Mouse (Mus musculus) frontal cortex, postnatal 25 days (tissue): ENCODE measurements at regions not wholly inside any gene's neighbourhood (a gene's known extent, or its start where the extent isn't known, plus 50 kb on each side); places are given as distances from the start of the nearest gene placed in this dataset.

Experiments
- DNase-seq, 2 experiments: peaks; one replicate each; pipeline ENCODE4 v3.0.0; 2022; ENCODE audit warnings: low spot score in 2 of 2

DNA sequence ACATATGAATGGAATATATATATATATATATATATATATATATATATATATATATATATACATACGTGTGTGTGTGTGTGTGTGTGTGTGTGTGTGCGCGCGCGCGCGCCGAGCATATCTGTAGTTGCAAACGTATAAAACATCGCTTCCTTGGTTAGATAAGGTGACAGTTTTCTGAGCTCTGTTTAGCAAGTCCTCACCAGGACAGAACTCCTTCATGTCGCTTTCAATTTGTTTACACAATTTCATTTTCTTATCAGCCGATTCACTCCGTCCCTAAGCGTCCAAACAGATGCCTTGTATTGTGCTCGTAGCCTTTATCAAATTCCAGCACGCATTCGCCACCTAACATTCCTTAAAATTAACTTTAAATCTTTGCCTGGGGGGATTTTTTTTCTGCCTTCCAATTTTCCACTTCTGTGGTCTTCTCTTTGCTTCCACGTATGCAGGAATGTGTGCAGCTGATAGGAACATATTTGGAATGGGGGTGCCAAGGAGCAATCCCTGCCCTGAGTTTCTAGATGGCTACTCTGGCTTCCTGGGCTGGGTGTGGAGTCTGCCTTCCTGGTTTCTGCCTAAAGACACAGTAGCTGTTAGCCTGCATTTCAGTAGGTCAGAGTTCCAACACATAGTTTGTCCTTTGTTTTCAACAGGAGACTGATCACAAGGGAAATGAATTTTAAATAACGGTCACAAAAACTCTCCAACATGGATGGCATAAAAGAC lies 575.7 kb downstream of the Robo2 start:
- no peak for DNase-seq

GRCm38 (mm10) chr16:73821387-73822338 lies 590.0 kb downstream of the Robo2 start:
- no peak for DNase-seq

- DNase-seq = no peak
These were observed 607.1 kb downstream of the Robo2 start for GRCm38 (mm10) chr16:73804572-73804971.

DNA sequence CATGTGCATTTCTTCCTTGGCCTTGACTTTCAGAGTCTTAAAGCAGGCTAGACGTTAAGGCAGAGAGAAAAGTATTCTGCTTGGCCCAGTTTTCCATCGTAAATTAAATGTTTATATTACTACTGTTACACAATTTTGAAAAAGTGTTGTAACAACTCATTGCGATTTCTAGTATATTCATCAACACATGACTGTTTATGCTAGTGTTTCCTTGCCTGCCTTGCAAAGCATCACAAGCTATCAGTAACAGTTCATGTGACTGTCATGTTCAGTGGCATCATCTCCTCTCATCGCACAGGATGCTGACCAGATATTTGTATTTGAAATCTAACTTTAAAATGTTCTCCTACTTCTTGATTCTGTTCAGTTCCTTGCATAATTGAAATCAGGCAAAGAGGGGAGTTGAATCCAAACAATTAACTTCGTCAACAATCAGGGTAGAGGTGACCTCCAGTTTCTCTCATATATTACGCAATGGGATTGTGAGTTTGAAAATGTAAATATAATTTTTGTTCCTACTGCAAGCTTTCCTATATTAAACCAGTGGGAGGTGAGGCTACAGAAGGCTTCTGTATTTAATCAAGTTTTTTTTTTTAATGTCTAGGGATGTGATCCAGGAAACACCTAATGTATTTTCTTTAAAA lies 615.0 kb downstream of the Robo2 start:
- DNase-seq = no peak

- no peak for DNase-seq
These were observed 626.6 kb downstream of the Robo2 start for GRCm38 (mm10) chr16:73785074-73785438.

DNA sequence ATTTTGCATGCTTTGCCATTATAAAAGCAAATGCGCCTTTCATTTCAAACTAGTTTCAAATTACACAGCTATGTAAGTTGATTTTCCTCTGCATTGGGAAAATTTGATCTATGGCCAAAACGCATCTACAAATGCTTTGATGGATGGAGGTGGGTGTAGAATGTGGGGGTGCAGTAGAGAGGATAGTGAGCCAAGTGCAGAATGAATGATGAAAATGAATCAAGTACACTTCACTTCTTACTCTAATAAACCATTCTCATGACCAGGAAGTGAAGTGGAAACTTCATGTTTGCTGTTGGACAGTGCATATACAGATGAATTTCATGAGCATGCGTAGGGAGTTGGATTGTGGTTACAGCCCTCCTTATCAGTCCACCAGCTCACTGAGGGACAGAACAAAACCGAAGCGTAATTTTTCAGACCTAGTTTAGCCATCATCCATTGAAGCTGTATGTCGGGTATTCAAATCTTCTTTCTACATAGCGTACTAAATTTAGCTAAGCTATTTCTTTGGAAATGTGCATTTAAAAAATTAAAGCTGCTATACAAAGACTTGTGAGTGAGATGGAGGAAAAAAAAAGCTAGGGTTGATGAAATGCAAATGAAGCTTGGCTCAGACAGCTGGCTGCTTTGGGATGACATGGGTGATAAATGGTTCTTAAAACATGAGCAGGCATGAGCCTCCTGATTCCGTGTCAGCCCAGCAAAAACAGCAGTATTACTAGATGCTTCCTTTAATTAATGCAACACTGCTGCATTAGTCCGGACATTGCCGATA lies 627.1 kb downstream of the Robo2 start:
- no peak for DNase-seq

GRCm38 (mm10) chr16:73772454-73772853 lies 639.2 kb downstream of the Robo2 start:
- no peak for DNase-seq

DNA sequence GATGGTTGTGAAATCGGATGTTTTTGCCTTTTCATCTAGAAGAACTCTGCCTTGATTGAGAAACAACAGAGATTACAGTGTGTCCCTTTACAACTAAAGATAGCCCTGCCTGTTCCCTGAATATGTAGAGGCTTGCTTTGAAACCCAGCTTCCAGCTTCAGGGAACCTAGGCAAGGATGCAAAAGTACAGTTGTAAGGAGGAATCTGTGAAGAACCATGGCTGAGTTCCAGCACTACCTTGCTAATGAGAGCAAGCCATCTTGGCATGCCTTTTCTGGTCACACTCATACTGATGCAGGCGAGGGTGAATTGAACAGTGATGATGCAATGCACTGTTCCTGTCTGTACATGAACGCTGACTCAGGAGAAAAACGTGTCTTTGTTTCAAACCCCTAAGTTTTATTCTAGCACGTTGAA lies 641.2 kb downstream of the Robo2 start:
- DNase-seq = no peak

- no peak for DNase-seq
These were observed 641.9 kb downstream of the Robo2 start for GRCm38 (mm10) chr16:73769729-73770128.

DNA sequence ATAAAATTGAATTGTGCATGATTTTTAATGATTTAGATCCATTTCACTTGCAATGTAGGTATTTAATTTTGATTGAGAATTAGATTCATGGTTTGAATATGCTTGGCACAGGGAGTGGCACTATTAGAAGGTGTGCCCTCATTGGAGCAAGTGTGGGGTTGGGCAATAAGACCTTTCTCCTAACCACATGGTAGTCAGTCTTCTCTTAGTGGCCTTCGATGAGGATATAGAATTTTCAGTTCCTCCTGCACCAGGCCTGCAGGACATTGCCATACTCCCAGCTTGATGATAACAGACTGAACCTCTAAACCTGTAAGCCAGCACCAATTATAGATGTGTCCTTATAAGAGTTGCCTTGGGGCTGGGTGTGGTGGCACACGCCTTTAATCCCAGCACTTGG lies 642.9 kb downstream of the Robo2 start:
- DNase-seq = no peak

DNA sequence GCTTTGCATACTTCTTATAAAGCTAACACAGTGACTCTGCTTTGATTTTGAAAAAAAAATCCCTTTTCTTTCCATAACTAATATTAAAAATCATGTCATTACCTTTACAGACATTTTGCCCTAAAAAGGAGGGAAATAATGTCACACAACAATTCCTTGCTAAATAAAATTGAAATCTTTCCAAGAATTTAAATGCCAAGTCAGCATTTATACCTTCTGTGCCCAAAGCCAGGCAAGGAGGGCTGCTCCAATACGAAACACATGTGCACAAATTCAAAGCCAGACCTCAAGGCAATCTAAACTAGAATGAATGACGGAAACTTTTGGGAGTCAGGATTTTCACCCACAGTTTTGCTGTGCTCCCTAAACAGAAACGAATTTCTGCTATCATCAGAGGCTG lies 646.4 kb downstream of the Robo2 start:
- DNase-seq = no peak

DNA sequence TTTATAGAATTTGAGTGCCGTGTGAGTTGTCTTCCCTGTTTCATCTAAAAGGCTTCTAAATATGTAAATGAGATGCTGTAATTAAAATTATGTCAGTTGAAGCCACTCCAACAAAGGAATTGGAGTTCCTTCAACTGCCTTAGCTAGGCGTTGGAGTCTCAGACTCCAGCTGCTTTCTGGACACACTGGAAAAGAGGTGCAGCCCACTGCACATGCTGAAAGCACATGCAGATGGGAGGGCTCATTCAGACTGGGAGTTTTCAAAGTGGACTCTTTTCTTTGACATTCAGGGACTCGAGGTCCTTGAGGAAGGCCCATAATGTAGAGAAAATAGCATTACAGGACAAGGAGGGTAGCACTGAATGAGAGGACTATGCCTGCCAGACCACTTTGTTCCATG lies 650.7 kb downstream of the Robo2 start:
- no peak for DNase-seq

- DNase-seq = no peak
These were observed 652.8 kb downstream of the Robo2 start for GRCm38 (mm10) chr16:73758872-73759271.

- DNase-seq = no peak
These were observed 657.3 kb downstream of the Robo2 start for GRCm38 (mm10) chr16:73754302-73754701.

GRCm38 (mm10) chr16:73728297-73728696 lies 683.3 kb downstream of the Robo2 start:
- DNase-seq = no peak

GRCm38 (mm10) chr16:73719691-73720090 lies 691.9 kb downstream of the Robo2 start:
- no peak for DNase-seq

- no peak for DNase-seq
These were observed 695.3 kb downstream of the Robo2 start for GRCm38 (mm10) chr16:73716301-73716700.

DNA sequence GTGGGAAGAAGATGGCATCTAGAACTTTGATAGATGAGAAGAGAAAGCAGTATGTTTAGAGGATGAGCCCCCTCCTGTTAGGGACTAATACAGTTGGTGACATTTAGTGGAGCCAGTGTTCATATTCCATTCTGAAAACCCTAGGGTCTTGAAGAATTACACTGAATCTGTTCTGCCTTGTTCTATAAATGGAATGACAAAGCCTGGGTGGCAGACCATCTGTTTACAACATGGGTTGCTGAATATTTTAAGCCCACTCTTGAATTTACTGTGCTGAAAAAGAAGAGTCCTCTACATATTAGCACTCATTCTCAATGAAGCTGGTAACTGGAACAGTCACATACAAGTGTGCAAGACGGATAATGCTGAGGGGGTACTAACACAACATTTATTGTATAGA lies 704.6 kb downstream of the Robo2 start:
- no peak for DNase-seq

DNA sequence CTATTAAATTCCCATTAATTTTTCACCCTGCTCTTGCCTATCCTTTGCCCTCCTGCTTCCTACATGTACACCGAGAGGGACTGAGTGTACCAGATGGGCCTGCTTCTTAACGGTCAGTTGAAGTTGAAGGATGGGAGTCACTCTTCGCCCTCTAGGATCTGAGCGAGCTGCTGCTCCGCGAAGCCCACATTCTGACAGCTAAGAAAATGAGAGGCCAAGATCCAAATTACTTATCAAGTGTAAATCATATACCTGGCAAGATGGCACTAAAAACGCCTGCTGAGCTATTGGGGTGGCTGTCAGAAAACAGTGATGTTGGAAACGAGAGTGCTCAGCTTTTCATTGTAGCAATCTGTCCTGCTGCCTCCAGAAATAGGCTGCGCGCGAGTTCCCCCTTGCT lies 722.4 kb downstream of the Robo2 start:
- DNase-seq = no peak

DNA sequence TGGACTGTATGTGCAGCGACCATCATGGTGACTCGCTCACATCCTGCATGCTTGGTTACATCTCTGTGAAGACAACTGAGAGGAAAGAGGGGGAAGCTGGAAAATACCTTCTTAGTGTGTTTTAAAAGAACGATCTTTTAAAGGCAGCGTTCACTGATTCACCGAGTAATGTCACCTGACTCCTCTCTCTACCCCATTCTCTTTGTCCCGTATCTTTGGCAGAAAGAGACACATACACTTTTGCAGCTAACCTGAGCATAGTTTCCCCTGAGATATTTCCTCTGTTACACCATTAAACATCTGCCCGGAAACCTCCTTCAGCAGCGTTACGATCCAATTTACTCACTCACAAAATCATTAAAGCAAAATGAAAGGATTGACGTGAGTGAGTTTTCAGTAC lies 731.8 kb downstream of the Robo2 start:
- DNase-seq = no peak

DNA sequence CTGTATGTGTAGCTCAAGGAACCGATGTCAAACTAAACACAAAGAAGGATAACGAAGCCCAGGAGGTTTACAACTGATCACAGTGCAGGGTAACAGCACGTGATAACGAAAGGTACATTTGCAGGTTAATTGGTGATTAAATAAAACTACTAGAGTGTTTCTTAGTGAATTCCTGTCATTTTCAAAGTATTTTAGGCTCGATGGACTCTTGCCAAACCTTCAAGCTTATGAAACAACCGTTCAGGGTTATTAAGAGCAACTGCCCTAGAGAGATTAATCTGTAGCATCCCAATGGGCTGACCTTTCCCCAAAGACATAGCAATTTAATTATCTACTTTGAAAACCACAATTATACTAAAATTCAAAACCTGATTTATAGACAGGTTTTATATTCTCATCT lies 741.1 kb downstream of the Robo2 start:
- no peak for DNase-seq
